Mouse (Mus musculus): ENCODE results near the gene Olfr846. TPM values are rescaled to one million over a fixed set of nuclear protein-coding genes. Genes with fewer than 3 reads are reported as not detected.

Olfr846 gene
- total RNA-seq (2021): not detected

DNA sequence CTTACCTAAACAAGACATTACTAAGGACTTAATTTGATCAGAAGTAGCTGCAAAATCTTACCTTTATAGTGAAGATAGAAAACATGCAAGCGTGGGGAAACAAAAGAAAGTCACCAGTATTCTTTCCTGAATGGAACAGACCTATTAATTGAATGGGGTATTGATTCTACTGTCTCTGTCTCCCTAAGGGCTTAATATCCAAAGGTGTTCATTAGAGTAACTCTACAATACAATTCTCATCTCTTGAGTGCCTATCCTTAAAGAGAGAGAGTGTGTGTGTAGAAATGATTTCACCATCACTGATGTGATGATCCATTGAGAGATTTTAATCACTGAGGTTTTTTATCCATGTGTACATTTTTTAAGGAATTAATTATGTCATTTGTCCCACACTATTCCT lies at the start of gene Olfr846:
TSS of gene Olfr846 (minus strand) at position 101 of the 400 bp plus-strand sequence.
- no peak for DNase-seq (ENCODE audit: extremely low spot score in 1 of 2, low spot score in 1 of 2)

DNA sequence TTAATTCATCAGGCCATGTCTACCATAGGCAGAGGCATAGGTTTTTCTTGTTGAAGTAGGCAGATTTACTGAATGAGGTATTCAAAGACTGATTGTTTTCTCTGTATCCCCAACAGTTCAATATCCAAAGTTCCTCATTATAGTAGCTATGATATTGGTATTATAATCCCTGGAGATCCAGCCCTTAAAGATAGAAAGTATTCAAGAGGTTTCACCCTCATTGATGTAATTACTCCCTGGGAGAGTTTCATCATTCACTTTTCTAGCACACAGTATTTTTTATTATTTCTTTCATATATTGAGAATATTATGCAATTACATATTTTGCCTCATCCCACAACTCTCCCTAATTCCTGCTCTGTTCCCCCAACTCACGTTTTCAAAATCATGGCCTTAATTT lies 14.8 kb upstream of the Olfr846 start, which contains the start of gene Olfr847:
TSS of gene Olfr847 (minus strand) at position 101 of the 400 bp plus-strand sequence.
- no peak for DNase-seq (ENCODE audit: extremely low spot score in 1 of 2, low spot score in 1 of 2)

DNA sequence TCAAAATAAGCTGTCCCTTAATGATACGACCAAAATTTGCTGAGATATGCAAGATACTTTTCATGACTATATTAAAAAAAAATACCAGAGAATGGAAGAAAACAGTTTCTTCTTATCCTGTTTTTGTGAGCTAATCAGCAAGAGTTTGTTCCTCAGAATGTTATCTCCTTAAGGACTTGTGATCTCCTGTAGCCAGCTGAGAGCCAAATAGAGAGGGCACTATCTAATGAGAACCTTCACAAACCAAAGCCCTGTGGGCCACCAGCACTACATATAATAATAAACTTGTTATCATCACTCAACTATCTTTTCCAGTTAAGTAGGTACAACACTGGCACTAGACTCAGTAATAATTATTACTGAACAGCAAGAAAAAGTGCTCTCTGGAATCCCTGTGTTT lies 27.6 kb downstream of the Olfr846 start, which contains the start of gene Olfr845:
TSS of gene Olfr845 (plus strand) at position 301 of the 400 bp plus-strand sequence.
- no peak for DNase-seq (ENCODE audit: extremely low spot score in 1 of 2, low spot score in 1 of 2)

DNA sequence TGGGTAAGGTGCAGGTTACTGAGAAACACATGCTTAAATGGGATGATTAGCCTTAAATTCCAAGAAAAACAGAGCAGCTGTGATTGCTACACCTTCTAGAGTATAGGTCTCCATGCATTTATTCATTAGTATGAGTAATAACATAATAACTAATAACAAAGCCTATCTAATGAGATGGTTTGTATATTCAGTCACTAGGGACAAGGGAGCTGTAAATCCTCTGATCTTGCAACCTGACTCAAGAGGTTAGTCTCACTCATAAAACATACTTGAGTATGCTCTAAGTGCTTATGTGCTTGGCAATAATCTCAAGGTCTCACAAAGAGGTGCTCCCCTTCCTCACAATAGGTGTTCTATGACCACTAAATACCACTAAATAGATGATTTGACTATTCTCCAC lies 47.8 kb downstream of the Olfr846 start, which contains the start of gene Olfr844:
TSS of gene Olfr844 (plus strand) at position 301 of the 400 bp plus-strand sequence.
- no peak for DNase-seq (ENCODE audit: extremely low spot score in 1 of 2, low spot score in 1 of 2)

Other genes with a start within 250 kb of the Olfr846 start
- not detected for gene Olfr836, start 243.6 kb downstream of the Olfr846 start, total RNA-seq (2021)
- gene Olfr837, start 227.7 kb downstream of the Olfr846 start, total RNA-seq (2021): not detected
- under 1 TPM; 0.02 to 0.09 TPM for gene Olfr839-ps1, start 186.7 kb downstream of the Olfr846 start, total RNA-seq (2021)
- not detected for gene Olfr843, start 112.0 kb downstream of the Olfr846 start, total RNA-seq (2021)
- not detected for gene Olfr844, start 47.7 kb downstream of the Olfr846 start, total RNA-seq (2021)
- not detected for gene Olfr845, start 27.5 kb downstream of the Olfr846 start, total RNA-seq (2021)
- gene Olfr847, start 14.7 kb upstream of the Olfr846 start, total RNA-seq (2021): not detected
- gene Olfr849, start 76.3 kb upstream of the Olfr846 start, total RNA-seq (2021): not detected
- not detected for gene Olfr850, start 114.2 kb upstream of the Olfr846 start, total RNA-seq (2021)
- not detected for gene Olfr851, start 129.3 kb upstream of the Olfr846 start, total RNA-seq (2021)
- gene Olfr853, start 177.1 kb upstream of the Olfr846 start, total RNA-seq (2021): not detected
- gene Olfr854, start 203.4 kb upstream of the Olfr846 start, total RNA-seq (2021): not detected
- not detected for gene Olfr855, start 218.6 kb upstream of the Olfr846 start, total RNA-seq (2021)